Mouse (Mus musculus) 416B (cell line): ENCODE measurements at regions not wholly inside any gene's neighbourhood (a gene's known extent, or its start where the extent isn't known, plus 50 kb on each side); places are given as distances from the start of the nearest gene placed in this dataset.
A peak's percentile ranks its signal among the peaks of the same experiment; 100 is the strongest.

Source experiments
- DNase-seq: peaks from one replicate; pipeline ENCODE4 v3.0.0; 2011; ENCODE audit warnings: low read depth

- DNase-seq = no peak
Observed at GRCm38 (mm10) chr9:41376948-41377700, 215.6 kb upstream of the Ubash3b start.

- DNase-seq = no peak
Observed at GRCm38 (mm10) chr9:41375984-41376651, 214.6 kb upstream of the Ubash3b start.

- no peak for DNase-seq
Observed at GRCm38 (mm10) chr9:41374591-41375481, 213.3 kb upstream of the Ubash3b start.

GRCm38 (mm10) chr9:41366405-41366804 is 204.9 kb upstream of the Ubash3b start:
- no peak for DNase-seq

GRCm38 (mm10) chr9:41365251-41365650 is 203.8 kb upstream of the Ubash3b start:
- no peak for DNase-seq

GRCm38 (mm10) chr9:41364442-41365250 is 203.1 kb upstream of the Ubash3b start:
- no peak for DNase-seq

- DNase-seq = no peak
Observed at GRCm38 (mm10) chr9:41360356-41360755, 198.9 kb upstream of the Ubash3b start.

GRCm38 (mm10) chr9:41359286-41359685 is 197.8 kb upstream of the Ubash3b start:
- DNase-seq = peak; percentile 14

GRCm38 (mm10) chr9:41345338-41345737 is 183.8 kb upstream of the Ubash3b start:
- no peak for DNase-seq

GRCm38 (mm10) chr9:41337375-41337774 is 175.9 kb upstream of the Ubash3b start:
- DNase-seq = no peak

GRCm38 (mm10) chr9:41336801-41337200 is 175.3 kb upstream of the Ubash3b start:
- no peak for DNase-seq

- no peak for DNase-seq
Observed at GRCm38 (mm10) chr9:41334462-41335241, 173.2 kb upstream of the Ubash3b start.

- no peak for DNase-seq
Observed at GRCm38 (mm10) chr9:41333526-41333925, 172.0 kb upstream of the Ubash3b start.

- no peak for DNase-seq
Observed at GRCm38 (mm10) chr9:41328959-41329358, 167.5 kb upstream of the Ubash3b start.

GRCm38 (mm10) chr9:41328480-41328879 is 167.0 kb upstream of the Ubash3b start:
- DNase-seq = no peak

- no peak for DNase-seq
Observed at GRCm38 (mm10) chr9:41328056-41328455, 166.6 kb upstream of the Ubash3b start.

- no peak for DNase-seq
Observed at GRCm38 (mm10) chr9:41327561-41327960, 166.1 kb upstream of the Ubash3b start.

GRCm38 (mm10) chr9:41326772-41327560 is 165.5 kb upstream of the Ubash3b start:
- DNase-seq = no peak

GRCm38 (mm10) chr9:41321521-41321920 is 160.0 kb upstream of the Ubash3b start:
- DNase-seq = no peak

GRCm38 (mm10) chr9:41319066-41319465 is 157.6 kb upstream of the Ubash3b start:
- no peak for DNase-seq
